Mouse (Mus musculus) liver, embryonic 15.5 days (tissue): ENCODE measurements around the gene S100a1. TPM values are rescaled to one million over a fixed set of nuclear protein-coding genes. Genes with fewer than 3 reads are reported as not detected.

Experiments used
- ATAC-seq: fragments of 200-750 bp; cut with Nextera tagmentation; 2 replicates; pipeline ENCODE4 v1.8.0; 2017; ENCODE audit warnings: moderate number of reproducible peaks, mild to moderate bottlenecking, moderate library complexity; ENCODE audit not compliant: insufficient read depth
- H3K27ac ChIP-seq: fragments of 300-500 bp; sonication (generic); replicated peaks from 2 replicates; pipeline ENCODE4 v1.5.1; 2015; ENCODE audit warnings: mild to moderate bottlenecking, inconsistent platforms
- H3K27me3 ChIP-seq: fragments of 300-500 bp; sonication (generic); 2 replicates; pipeline ENCODE4 v1.6.1; 2015; ENCODE audit warnings: mild to moderate bottlenecking, inconsistent platforms
- H3K36me3 ChIP-seq: fragments of 300-500 bp; sonication (generic); replicated peaks from 2 replicates; pipeline ENCODE4 v1.6.1; 2015; ENCODE audit warnings: moderate library complexity, mild to moderate bottlenecking, inconsistent platforms
- H3K4me1 ChIP-seq: fragments of 300-500 bp; sonication (generic); replicated peaks from 2 replicates; pipeline ENCODE4 v1.6.1; 2015; ENCODE audit warnings: inconsistent platforms
- H3K4me2 ChIP-seq: fragments of 300-500 bp; sonication (generic); 2 replicates; pipeline ENCODE4 v1.6.1; 2015; ENCODE audit warnings: moderate library complexity, mild to moderate bottlenecking, inconsistent platforms
- H3K4me3 ChIP-seq: fragments of 300-500 bp; sonication (generic); replicated peaks from 2 replicates; pipeline ENCODE4 v1.5.1; 2015; ENCODE audit warnings: mild to moderate bottlenecking, inconsistent platforms
- H3K9ac ChIP-seq: fragments of 300-500 bp; sonication (generic); 2 replicates; pipeline ENCODE4 v1.6.1; 2015; ENCODE audit warnings: moderate library complexity, mild to moderate bottlenecking, inconsistent platforms
- H3K9me3 ChIP-seq: fragments of 300-500 bp; sonication (generic); replicated peaks from 2 replicates; pipeline ENCODE4 v1.6.1; 2016; ENCODE audit warnings: inconsistent platforms
- WGBS: fragments of 180-500 bp; shearing (Covaris S2); methylation state at CpG from one replicate; pipeline ENCODE4 v1.1.7; 2015; ENCODE audit warnings: mixed read lengths; ENCODE audit not compliant: insufficient replicate concordance; 5-methylcytosine and 5-hydroxymethylcytosine counted together
- polyA plus RNA-seq: library from polyadenylated mRNA; unstranded; fragments of >200 nt; fragmentation: Nextera tagmentation; extraction: Ambion mirVana; gene quantifications from 2 replicates; pipeline ENCODE4 v1.2.1, GENCODE M21; 2015

S100a1 gene
- polyA plus RNA-seq, 1 experiment from 2014 or later = 24.3 TPM

DNA sequence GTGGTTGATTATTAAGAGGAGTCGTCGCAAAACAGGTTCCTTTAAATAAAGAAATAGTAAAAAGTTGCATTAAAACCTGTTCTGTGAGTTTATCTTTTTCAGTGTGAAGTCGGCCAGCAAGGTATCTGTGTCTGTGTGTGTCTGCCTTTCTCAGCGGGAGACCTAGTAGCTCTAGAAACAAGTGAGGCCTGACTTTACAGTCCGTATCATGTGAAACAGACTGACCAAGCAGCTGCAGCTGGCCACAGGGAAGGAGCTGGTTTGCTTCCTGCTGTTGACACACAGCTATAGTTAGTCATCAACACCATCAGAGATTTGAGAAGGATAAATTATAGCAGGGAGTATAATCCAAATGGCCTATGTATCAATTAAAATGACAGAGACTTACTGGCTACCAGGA lies 17.5 kb upstream of the S100a1 start:
- H3K36me3 ChIP-seq = no peaks in the 10 kb centered on the region
- no peak for ATAC-seq
- H3K4me1 ChIP-seq = no peaks in the 10 kb centered on the region
- H3K4me2 ChIP-seq = no peak overlapping the region
- no peaks in the 10 kb centered on the region for H3K9me3 ChIP-seq
- H3K27me3 ChIP-seq = 0 out of 2 replicates have a peak, but pooled peaks cover 5% of the 10 kb centered on the region
- no peak overlapping the region for H3K4me3 ChIP-seq
- H3K9ac ChIP-seq = no peak overlapping the region
- no peak overlapping the region for H3K27ac ChIP-seq
- WGBS = 62% methylated on average over 5 of the region's 5 CpGs

DNA sequence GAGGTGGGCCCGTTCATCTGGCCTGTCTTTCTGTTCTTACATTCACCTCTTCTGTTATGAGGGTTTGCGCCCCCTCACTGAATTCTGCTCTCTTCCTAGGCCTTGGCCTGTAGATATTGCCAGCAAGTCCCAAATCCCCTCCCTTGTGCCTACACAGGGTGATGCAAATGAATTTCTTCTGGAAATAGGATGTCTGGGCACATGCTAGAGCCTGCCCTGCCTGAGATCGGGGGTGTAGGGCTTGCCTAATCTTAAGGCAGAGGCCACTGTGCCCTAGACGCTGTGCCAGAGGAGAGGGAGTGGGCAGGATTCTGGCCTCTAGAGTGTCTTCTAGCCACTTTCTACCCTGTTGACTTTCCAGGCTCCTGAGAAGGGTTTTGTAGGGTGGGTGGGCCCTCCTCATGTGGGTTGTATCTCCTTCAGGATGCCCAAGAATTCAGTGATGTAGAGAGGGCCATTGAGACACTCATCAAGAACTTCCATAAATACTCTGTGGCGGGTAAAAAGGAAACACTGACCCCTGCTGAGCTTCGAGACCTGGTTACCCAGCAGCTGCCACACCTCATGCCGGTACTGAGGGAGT lies 13.2 kb upstream of the S100a1 start:
- Histone ChIP-seq H3K27me3 (0 out of 2 replicates have a peak, but pooled peaks cover 5% of the 10 kb centered on the region), H3K36me3 (no peaks in the 10 kb centered on the region), H3K27ac (no peak overlapping the region), H3K9ac (no peak overlapping the region), H3K9me3 (no peaks in the 10 kb centered on the region), H3K4me3 (no peak overlapping the region), H3K4me2 (no peak overlapping the region), H3K4me1 (no peaks in the 10 kb centered on the region)
- no peak for ATAC-seq
- 74% methylated on average over 7 of the region's 7 CpGs for WGBS

DNA sequence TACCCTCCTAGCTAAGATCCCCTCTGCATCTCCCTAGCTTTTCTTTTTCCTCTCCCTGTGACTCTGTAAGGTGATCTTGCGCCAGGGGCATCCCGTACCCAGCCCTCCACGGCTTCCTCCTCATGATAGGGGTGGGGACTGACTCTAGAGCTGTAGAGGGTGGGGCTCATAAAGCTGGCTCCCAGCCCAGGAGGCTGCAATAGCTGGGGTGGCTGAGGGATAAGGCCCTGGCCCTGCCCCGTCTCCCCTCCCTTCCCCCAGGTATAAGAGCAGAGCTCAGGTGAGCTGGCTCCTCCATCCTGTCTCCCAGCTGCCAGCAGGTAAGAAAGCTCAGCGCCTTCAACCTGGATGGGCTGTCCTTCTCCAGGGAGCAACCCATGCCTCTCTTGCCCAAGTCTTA lies 12.4 kb upstream of the S100a1 start, which contains the start of gene S100a14:
TSS of gene S100a14 (plus strand) at position 277 of the 400 bp plus-strand sequence.
- Histone ChIP-seq H3K36me3 (no peaks in the 10 kb centered on the region), H3K27me3 (0 out of 2 replicates have a peak, but pooled peaks cover 5% of the 10 kb centered on the region), H3K9ac (no peak within 1 kb of the TSS), H3K4me1 (no peaks in the 10 kb centered on the region), H3K9me3 (no peaks in the 10 kb centered on the region), H3K27ac (no peak within 1 kb of the TSS), H3K4me3 (no peak within 1 kb of the TSS), H3K4me2 (no peak within 1 kb of the TSS)
- peak; percentile 15; the same call in 1 of the 2 replicates for ATAC-seq
- WGBS = 47% methylated on average over 5 of the region's 5 CpGs

DNA sequence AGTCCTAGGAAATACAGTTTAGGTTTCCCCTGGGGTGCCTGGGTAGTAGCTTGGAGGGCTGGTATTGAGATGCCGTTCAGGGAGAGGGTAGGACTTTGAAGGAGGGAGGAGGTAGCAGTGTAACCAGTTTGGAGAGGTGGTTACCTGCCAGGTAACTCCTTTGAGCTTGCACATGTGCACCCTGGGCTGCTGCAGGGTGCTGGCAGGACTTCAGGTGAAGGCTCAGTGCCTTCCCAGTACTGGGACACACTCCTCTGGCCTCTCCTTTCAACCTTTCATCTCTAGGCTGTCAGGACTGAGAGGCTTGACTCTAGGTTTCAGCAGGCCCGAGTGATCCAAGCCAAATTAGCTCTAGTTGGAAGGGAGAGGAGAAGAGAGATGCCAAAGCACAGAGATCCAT lies 11.9 kb upstream of the S100a1 start:
- ATAC-seq = no peak
- no peak overlapping the region for H3K27ac ChIP-seq

DNA sequence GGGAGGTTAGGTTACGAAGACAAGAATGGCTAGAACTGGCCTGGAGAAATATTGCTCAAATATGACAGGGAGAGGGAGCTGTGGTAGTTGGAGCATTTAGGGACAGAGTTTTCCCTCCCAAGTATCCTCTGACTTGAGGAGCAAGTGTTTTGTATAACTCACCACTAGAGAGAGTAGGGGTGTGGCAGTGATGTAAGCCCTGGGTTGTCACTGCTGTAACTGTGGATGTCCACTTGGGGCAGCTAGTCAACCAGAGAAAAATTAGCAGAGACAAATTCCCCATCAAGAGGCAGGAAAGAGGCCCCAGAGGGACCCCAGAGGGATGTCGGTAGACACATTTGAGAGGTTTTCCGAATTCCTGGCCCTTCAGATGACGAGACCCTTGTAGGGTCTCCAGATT lies 11.2 kb upstream of the S100a1 start:
- Histone ChIP-seq H3K4me3 (no peak overlapping the region), H3K9me3 (no peaks in the 10 kb centered on the region), H3K36me3 (no peaks in the 10 kb centered on the region), H3K4me2 (no peak overlapping the region), H3K27me3 (0 out of 2 replicates have a peak, but pooled peaks cover 5% of the 10 kb centered on the region), H3K4me1 (no peaks in the 10 kb centered on the region), H3K9ac (no peak overlapping the region), H3K27ac (no peak overlapping the region)
- WGBS = 46% methylated on average over 4 of the region's 4 CpGs
- no peak for ATAC-seq

More for the DNA sequence above, 11.9 kb upstream of the S100a1 start:
- H3K4me3 ChIP-seq = no peak overlapping the region
- 0 out of 2 replicates have a peak, but pooled peaks cover 5% of the 10 kb centered on the region for H3K27me3 ChIP-seq
- H3K4me2 ChIP-seq = no peak overlapping the region
- H3K4me1 ChIP-seq = no peaks in the 10 kb centered on the region
- no peaks in the 10 kb centered on the region for H3K9me3 ChIP-seq
- WGBS = 64% methylated on average over 2 of the region's 2 CpGs
- H3K9ac ChIP-seq = no peak overlapping the region
- no peaks in the 10 kb centered on the region for H3K36me3 ChIP-seq

DNA sequence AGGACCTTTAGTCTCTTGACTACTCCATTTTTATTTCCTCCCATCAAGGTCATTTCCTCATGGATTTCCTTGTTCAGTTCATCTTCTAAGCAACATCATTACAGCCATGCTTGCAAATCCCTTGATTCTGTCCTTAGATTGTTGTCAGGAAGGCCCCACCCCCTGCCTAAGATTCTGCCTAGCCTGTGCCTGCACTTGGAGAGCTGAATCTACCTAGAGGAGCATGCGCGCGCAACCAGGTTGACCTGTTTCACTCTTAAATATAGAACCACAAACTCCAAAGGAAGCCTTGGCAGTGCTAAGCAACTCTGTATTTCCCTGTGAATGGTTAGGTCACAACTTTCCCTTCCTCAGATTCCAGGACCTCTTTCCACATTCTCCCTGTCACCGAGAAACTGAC lies 3.5 kb upstream of the S100a1 start:
- no peak overlapping the region for H3K9ac ChIP-seq
- H3K27ac ChIP-seq = no peak overlapping the region
- 77% methylated on average over 4 of the region's 4 CpGs for WGBS
- ATAC-seq = no peak
- no peak overlapping the region for H3K4me3 ChIP-seq
- peaks cover 5% of the 10 kb centered on the region; the same call in 1 of the 2 replicates for H3K27me3 ChIP-seq
- no peaks in the 10 kb centered on the region for H3K9me3 ChIP-seq
- peaks cover 28% of the 10 kb centered on the region for H3K4me1 ChIP-seq
- H3K36me3 ChIP-seq = no peaks in the 10 kb centered on the region
- no peak overlapping the region for H3K4me2 ChIP-seq

DNA sequence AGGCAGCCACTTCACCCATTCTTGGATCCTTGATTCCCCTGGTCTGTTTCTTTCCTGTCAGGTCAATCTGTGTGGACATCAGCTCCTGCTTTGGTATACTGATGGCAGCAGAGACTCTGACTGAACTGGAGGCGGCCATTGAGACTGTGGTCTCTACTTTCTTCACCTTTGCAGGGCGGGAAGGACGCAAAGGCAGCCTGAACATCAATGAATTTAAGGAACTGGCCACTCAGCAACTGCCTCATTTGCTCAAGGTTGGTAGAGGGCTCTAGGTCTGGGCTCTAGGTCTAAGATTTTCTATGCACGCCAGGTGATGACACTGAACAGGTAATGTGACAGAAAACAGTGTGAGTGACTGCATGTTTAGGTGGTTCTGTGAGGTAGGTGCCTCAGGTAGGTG lies 1.6 kb upstream of the S100a1 start:
- H3K36me3 ChIP-seq = 0 out of 2 replicates have a peak, but pooled peaks cover 4% of the 10 kb centered on the region
- 0 out of 2 replicates have a peak overlapping the region, but pooled peaks have one; percentile 98 for H3K4me2 ChIP-seq
- H3K27ac ChIP-seq = no peak overlapping the region
- H3K9ac ChIP-seq = no peak overlapping the region
- H3K4me1 ChIP-seq = peaks cover 28% of the 10 kb centered on the region
- peaks cover 15% of the 10 kb centered on the region for H3K27me3 ChIP-seq
- no peaks in the 10 kb centered on the region for H3K9me3 ChIP-seq
- ATAC-seq = no peak
- 79% methylated on average over 4 of the region's 4 CpGs for WGBS
- no peak overlapping the region for H3K4me3 ChIP-seq

DNA sequence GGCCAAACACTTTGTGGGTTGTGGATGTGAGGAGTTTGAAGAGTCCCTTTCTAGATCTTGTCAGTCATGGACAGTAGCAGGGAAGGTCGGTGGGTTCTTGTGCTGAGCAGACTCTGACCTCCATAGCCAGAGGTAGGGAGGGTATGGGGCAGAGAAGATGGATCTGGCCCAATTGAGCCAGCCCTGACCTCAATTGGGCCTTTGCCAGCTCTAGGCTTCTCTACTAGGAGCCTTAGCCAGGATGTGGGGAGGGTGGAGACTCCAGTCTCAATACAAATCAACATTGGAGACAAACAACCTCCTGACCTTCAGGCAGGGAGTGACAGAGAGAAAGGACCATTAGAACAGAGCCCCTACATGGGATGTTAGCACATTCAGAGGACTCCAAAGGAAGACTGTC lies 1.1 kb upstream of the S100a1 start:
- no peak overlapping the region for H3K27ac ChIP-seq

DNA sequence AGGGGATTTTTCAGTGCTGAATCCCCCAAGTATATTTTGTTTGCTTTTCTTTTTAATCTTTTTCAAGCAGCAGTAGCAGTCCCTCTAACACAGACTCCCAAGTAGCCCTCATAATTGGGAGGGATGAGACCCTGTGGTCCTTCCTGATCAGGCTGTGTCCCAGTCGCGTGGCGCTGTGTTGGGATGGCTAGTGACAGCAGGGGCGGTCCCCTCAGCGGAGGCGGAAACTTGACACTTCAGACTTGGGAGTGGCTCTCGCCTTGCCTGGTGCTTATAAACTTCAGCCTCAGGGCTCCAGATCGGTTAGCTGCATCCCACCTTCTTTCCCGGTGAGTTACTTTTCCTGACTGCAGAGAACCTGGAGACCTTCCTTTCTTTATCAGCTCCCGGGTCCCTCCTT lies 499 bp upstream of the S100a1 start:
- whole genome bisulfite sequencing = 0% methylated on average over 10 of the region's 10 CpGs
- peaks cover 15% of the 10 kb centered on the region for H3K27me3 ChIP-seq
- H3K4me1 ChIP-seq = peaks cover 30% of the 10 kb centered on the region
- H3K4me2 ChIP-seq = peak overlapping the region; percentile 98
- ATAC-seq = peak; percentile 85
- 0 out of 2 replicates have a peak, but pooled peaks cover 4% of the 10 kb centered on the region for H3K36me3 ChIP-seq
- H3K27ac ChIP-seq = 0 out of 2 replicates have a peak overlapping the region, but pooled peaks have one; percentile 53
- no peaks in the 10 kb centered on the region for H3K9me3 ChIP-seq
- H3K9ac ChIP-seq = peak overlapping the region; percentile 62
- peak overlapping the region; percentile 62 for H3K4me3 ChIP-seq

More for the DNA sequence above, 1.1 kb upstream of the S100a1 start:
- Histone ChIP-seq H3K4me1 (peaks cover 28% of the 10 kb centered on the region), H3K4me2 (peak overlapping the region; percentile 98), H3K27me3 (peaks cover 15% of the 10 kb centered on the region), H3K9ac (peak overlapping the region; percentile 62), H3K36me3 (0 out of 2 replicates have a peak, but pooled peaks cover 4% of the 10 kb centered on the region), H3K9me3 (no peaks in the 10 kb centered on the region), H3K4me3 (peak overlapping the region; percentile 62)
- ATAC-seq = no peak
- WGBS = 28% methylated on average over 1 of the region's 1 CpGs

DNA sequence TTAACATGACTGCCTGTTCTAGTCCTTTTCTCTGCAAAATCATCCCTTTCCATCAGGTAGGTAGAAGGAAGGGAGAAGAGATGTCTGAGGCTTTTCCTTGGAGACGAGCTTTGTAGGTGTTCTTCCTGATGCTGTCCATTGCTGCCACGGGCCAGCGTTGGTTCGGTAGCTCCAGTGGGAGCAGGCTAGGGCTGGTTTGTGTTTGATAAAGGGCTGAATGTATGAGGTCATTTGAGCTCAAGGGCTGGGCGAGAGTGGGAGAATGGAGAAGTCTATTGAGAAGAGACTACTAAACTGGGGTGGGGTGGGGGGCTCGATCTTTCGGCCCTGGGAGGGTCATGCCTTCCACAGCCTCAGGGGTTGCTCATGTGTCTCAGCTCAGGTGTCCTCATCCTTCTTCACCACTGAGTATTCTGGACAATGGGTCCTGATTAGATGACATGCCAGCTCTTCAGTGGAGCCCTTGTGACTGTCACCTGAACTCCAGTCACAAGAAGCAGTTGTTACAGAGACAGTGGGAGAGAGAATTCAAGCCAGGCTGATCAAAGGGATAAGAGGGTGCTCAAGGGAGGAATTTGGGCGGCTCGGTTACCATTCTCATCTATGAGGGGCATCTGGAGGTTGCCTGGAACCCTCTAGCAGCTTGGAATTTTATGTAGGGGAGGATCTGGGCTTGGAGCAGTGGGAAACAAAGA lies 1.1 kb downstream of the S100a1 start:
- Histone ChIP-seq H3K27ac (no peak overlapping the region), H3K4me1 (peaks cover 37% of the 10 kb centered on the region), H3K9me3 (no peaks in the 10 kb centered on the region), H3K4me2 (peak overlapping the region; percentile 98), H3K36me3 (0 out of 2 replicates have a peak, but pooled peaks cover 4% of the 10 kb centered on the region), H3K4me3 (peak overlapping the region; percentile 62; the same call in 1 of the 2 replicates), H3K27me3 (peaks cover 15% of the 10 kb centered on the region), H3K9ac (no peak overlapping the region)
- WGBS = 64% methylated on average over 9 of the region's 9 CpGs
- ATAC-seq = no peak

DNA sequence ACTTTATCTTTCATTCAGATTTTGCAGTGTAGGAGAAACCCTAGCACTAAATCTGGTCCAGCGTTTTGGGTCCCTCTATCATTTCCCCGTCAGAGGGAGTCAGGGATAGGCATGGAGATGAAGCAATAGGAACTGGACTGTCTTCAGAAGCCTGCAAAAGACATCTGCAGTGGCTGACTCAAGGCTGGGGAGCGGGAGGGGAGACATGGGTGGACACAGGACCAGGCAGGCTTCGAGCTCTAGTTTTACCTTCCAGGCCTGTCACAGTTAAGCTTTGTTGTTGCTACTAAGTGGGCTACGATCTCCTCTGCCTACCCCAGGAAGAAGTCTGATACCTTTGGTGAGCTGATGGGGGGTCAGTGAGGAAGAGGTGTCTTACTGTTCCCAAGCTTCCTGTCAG lies 1.9 kb downstream of the S100a1 start:
- Histone ChIP-seq H3K9me3 (no peaks in the 10 kb centered on the region), H3K4me3 (no peak overlapping the region), H3K4me2 (no peak overlapping the region), H3K27ac (no peak overlapping the region), H3K36me3 (peaks cover 10% of the 10 kb centered on the region), H3K9ac (no peak overlapping the region), H3K4me1 (peaks cover 45% of the 10 kb centered on the region), H3K27me3 (peaks cover 15% of the 10 kb centered on the region)
- no peak for ATAC-seq
- whole genome bisulfite sequencing = 65% methylated on average over 5 of the region's 5 CpGs
